Mouse (Mus musculus): ENCODE measurements around the gene Hck.

- TF ChIP-seq CTCF (IDR thresholded peaks at IDR 0.05; ENCODE audit: low read depth) (no peak), EP300 (IDR thresholded peaks at IDR 0.05; ENCODE audit: low read depth) (no peak)
Observed at GRCm38 (mm10) chr2:153064190-153064970, 43.9 kb upstream of the Hck start.
